Mouse (Mus musculus): ENCODE measurements around the gene Lemd1.

The Lemd1 gene

DNA sequence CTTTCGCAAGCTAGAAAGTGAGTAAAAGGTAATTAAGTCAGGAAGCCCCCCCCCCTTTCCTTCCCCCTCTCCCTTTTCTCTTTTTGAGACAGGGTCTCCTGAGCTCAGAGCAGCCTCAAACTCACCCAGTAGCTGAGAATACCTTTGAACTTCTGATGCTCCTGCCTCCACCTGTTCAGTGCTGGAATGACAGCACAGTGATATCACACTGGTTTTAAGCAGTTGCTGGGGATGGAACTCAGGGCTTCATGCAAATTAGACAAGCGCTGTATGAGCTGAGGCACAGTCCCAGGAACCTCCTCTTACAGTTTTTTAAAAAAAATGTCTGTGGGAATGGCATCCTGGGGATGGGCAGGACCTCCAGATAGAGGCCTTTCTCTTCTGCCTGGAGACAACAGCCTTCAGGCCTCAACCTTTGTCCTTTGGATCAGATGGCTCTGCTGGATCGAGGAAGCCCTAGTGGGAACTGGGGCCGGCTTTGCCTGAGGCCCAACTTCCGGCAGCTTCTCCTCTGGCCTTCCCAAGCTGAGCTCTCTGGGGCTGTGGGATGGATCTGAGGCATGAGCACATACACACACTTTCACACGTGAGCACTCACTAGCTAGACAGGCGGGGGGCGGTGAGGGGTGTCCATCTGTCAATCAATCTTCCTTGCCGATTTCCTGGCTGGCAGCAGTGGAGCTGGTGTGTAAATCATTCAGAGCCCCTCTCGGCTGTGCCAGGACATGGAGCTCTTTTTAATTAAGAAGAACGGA, 99.9 kb downstream of the Lemd1 start:
- DNase-seq (ENCODE audit: low spot score), result peak; percentile 66

DNA sequence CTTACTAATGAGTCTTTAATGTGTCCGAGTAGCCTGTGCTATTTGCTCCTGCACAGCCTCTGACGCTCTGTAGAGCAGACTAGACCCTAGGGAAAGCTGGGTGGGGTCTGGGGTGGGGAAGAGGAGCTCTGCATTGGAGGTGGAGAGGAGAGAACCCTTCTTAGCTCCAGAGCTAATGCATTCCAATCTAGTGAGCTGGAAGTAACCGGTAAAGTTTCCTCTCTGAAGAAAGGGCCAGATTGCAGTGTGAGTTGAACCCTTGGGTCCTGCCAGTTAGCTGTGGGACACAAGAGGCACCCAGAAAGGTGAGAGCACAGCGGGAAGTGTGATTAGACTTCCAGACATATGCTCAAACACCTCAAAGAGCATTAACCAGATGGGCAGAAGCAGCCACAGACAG, 100.5 kb downstream of the Lemd1 start:
- DNase-seq (ENCODE audit: low spot score), result peak; percentile 62

DNA sequence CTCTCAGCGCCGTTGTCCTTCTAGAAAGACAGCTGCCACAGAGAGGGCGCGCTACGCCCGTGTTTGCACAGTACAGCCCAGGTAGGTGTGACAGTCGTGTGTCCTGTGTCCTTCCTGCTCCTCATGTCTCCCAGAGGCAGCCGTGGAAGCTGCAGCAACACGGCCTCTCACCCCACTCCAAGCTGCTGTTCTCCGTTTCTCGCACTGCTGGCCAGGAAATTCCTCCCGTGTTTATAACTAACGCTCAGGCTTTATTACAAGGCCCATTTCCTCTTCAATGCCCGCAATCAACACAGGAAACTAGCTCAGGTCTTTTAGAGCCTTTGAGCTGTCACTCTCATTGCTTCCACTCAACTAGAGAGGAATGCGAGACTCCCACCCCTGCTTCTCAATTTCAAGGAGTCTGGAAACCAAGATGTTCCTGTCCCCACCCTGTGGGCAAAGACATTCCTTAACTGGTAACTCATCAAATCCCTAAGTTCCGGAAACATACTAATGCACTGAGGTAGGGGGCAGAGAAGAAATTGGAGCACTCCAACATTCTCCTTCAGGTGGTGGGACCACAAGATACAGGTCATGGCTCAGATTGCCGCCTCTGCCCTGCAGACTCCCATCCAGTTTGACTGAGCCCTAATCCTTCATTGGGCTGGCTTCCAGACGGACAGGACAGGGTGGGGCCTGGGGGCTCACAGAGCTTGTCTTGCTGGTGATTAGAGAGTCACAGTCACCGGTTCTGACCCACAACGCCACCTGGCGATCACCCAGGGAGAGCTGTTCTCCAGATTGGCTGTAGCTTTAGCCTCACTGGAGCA, 101.3 kb downstream of the Lemd1 start:
- DNase-seq (ENCODE audit: low spot score), result peak; percentile 79

DNA sequence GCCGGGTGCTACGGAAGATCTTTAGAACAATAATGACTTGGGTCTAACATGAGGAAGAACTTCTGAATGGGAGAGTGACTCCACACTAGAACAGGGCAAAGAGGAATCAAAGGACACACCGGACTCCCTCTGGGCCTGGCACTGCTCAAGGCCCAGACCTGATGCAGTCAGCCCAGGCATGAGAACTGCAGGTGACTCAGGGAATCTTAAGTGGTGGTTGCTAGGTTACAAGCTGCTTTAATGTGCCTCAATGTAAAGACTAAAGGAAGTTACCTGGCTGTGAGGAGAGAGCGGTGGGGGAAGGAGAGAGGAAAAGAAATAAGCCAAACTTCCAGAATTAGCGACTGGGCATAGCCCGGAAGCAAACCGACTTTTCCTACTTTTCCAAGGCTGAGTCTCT, 104.3 kb downstream of the Lemd1 start:
- no peak for DNase-seq (ENCODE audit: low spot score)

DNA sequence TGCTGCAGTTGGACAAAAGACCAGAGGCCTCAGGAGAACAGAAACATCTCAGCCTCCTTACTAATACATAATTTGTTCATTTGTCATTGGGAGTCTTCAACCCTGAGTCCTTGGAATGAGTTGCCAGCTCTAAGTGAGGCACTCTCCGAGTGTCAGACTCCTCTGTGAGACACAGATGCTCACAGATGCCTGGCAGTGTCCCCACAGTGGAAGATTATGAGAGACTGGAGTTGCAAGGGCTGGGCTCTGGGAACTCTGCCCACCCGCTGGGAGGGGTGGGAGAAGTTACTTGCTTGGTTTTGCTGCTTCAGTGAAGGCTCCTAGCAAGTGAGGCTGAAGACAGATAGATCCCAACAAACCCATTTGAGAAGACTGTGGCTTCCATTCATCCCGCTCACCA, 104.8 kb downstream of the Lemd1 start:
- no peak for DNase-seq (ENCODE audit: low spot score)

DNA sequence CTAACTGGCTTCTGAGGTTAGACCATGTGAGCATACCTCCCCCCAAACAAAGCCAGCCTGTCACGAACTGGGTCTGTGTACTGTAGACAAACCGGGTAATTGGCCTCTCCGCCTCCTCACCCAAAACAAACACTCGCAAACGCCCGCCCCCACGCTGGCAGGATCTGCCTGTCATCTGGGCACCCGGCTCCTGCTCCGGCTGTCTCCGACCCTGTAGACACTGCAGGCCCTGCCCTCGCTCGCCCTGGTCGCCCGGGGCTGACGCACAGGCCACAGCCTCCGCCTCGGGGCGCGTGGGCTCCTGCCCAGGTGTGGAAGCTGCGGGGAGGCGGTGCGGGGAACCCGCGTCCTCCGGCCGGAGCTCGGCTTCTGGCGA, 107.2 kb downstream of the Lemd1 start, which contains the start of gene Klhdc8a:
Klhdc8a (plus strand) TSS at position 202 of the 376 bp plus-strand sequence.
- DNase-seq (ENCODE audit: low spot score), result peak; percentile 66

DNA sequence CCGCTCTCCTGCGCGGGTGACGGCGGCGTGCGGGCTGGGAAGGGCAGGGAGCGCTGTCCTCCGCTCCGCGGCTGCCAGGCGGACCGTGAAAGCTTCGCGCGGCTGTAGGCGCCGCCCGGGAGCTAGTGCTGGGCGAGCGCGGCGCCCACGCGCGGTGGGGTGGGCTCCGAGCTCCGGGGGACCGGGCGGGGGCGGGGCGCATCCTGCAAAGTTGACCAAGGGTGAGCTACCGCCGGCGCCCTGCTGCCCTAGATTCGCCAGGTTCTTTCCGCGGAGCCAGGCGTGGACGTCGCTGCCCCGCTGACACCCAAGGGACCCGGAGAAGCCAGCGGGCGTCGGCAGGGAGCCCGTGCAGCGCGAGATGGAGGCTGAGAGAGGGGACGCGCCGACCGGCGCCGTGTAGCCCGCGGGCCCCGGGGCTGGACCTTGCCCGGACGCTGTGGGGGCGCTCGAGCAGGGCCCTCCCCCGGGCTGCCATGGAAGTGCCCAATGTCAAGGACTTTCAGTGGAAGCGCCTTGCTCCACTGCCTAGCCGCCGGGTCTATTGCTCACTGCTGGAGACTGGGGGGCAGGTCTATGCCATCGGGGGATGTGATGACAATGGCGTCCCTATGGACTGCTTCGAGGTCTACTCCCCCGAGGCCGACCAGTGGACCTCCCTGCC, 107.7 kb downstream of the Lemd1 start:
- DNase-seq (ENCODE audit: low spot score), result peak; percentile 65

DNA sequence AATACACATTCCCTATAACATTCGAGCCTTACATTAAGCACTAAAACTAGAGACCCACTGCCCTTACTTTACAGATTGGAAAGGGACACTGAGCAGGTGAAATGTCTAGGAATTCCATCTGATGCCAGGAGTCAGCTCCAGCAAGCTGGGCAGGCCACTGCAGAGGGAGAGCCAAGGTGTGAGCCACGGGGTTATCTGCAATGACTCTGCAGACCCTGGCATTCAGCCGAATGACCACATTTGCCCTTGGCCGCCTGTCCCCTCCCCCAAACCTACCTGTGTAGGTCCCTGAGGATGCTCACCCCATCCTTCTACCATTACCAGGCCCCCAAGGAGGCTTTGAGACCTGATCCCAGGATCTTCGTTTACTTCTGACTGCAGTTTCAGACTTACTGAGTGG, 108.5 kb downstream of the Lemd1 start:
- no peak for DNase-seq (ENCODE audit: low spot score)

DNA sequence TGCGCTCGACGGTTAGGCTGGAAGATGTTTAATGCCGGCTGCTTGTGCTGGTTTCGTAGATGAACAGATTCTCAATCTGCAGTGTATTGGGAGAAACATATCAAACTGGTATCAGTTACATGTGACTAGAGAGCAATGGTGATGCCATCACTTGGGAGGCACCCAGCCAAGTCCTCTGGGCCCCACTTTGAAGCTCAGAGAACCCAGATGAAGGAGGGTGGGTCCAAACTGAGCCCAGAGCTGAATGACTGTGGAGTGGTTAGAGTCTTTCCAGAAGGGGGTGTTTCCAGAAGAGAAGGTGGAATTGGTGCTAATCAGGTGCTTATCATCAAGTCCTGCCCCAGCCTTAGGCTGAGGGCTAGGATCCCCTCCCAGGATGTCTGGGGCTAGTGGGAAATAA, 110.0 kb downstream of the Lemd1 start:
- DNase-seq (ENCODE audit: low spot score), result no peak

DNA sequence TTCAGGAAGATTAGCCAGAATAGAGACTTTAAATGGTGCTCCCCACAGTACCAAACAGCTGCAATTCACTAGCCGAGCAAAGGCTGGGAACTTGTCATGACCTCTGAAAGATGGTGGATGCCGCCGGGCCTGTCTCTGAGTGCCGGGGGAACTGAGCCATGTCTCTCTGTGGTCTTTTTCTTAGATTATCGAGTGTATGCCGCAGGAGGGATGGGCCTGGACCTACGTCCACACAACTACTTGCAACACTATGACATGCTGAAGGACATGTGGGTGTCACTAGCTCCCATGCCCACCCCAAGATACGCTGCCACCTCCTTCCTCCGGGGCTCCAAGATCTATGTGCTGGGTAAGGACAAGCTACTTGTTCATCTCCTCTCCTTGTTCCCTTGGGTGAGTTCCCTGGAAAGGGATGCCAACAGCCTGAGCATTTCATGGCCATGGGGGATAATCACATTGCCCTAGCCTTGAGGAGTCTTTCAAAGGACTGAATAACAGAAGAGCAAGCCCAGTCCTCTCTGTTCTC, 111.2 kb downstream of the Lemd1 start:
- no peak for DNase-seq (ENCODE audit: low spot score)

DNA sequence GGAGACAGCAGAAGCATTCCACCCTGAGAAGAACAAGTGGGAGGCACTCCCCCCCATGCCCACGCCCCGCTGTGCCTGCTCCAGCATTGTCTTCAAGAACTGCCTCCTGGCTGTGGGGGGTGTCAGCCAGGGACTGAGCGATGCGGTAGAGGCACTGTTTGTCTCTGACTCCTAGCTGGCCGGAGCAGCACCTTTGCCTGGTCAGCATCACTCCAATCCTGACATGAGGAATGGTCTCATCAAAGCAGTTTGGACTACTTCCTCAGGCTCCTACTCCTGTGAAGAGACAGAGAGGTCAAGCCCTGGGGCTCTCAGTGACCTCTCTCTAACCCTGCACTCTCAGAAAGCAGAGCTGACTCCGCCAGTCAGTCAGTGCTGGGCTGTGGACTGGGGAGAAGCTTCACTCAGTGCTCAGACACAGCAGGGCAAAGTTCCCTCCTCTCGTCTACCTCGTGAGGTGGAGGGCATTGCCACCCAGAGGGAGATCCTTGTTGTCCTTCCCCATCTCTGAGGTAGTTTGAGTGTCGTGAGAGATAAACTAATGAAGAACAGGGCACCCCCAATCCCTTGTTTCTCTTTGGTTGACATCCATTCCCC, 113.5 kb downstream of the Lemd1 start:
- no peak for DNase-seq (ENCODE audit: low spot score)

DNA sequence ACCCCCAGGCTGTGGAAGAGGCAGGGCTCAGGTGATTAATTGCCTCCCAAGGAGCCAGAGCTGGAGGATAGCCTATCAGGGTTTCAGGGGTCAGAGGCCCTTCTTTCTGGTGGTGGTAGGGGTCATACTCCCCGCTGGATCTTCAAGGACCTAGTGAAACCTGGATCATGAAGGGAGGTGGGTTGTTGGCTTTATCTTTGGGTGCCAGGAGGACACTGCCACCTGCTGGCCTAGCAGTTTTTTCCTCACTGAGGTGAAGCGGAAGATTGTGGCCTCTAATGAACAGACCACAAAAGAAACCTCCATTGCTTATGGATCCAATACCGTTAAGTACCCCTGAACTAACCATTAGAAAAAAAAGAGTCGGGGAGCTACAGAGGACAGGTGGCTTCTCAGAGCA, 114.9 kb downstream of the Lemd1 start:
- DNase-seq (ENCODE audit: low spot score), result peak; percentile 78

DNA sequence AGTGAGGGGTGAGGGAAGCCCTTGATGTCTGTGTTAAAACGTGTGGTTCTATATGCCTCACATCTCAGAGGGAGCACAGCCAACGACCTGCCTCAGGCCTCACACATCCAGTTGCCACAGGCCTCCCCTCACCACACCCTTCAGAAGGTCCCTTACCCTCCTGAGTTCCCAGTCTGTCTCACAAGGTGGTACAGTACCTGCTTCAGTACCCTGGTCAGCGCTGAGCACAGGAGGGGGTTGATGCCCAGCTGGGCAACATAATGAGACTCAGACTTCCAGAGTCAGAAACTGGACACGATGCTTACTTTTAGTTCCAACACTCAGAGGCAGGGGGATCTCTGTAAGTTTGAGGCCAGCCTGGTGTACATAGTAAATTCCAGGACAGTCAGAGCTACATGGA, 115.6 kb downstream of the Lemd1 start:
- DNase-seq (ENCODE audit: low spot score), result no peak

DNA sequence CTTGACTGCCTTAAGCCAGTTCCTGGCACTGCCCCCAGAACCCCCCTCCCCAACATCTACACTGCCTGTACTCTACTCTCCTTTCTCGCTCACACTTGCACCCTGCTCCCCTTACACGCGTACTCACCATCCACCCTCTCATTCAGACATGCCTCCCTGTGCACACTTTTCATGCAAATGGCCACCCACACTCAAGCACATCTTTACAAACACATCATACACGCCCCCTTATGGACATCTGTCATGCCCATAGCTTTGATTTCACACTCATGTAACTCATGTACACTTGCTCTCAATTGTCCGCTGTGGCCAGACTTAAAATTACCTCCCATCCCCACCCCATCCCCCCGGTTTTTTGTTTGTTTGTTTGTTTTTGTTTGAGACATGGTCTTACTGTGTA, 116.7 kb downstream of the Lemd1 start:
- no peak for DNase-seq (ENCODE audit: low spot score)

DNA sequence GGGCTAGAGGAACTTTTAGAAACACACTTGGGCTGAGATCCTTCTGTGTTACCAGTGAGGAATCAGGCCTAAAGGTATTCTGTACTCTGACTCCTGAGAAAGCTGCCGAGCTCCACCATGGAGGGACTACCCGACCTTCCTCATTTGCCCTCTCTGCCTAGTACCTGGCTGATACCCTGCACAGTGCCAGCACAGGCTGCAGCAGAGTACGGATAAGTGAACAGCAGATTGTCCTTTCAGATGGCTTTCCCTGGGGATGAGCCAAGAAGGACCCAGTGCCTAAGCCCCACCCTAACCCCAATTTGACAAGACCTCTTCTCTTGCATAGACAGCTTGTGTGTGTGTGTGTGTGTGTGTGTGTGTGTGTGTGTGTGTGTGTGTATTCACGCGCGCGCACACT, 117.4 kb downstream of the Lemd1 start:
- no peak for DNase-seq (ENCODE audit: low spot score)
